Mouse (Mus musculus): Measurements from ENCODE around the gene Zbtb22.
"Not testable (repeated sequence)": the region's sequence is repeated elsewhere in the genome, so short reads cannot be mapped to it uniquely, and the experiment has no call there.

The Zbtb22 gene

DNA sequence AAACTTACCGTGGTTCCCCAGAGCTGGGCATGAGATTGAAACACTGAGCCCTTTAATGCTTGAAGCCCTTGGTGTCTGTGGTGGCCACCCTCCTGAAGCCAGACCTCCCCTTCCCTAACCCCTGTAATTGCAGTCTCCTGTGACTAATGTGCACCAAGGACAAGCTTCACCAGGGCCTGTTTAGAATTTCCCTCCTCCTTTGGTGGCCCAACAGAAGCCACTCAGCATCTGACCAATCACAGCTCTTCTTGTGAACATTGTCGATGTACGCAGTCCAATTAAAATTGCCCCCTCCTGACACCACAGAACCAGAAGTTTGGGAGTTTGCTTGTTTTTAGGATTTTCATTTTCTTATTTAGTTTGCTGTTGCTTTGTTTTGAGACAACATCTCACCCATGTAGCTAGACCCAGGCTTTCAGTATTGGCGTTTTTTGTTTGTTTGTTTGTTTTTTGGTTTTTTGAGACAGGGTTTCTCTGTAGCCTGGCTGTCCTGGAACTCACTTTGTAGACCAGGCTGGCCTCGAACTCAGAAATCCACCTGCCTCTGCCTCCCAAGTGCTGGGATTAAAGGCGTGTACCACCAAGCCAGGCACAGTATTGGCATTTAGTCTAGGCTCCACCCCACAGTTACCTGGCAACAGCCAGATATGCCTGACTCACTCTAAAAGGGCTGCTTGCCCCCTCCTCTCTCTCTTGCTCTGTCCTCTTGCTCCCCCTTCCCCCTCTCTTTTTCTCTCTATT, 11.6 kb upstream of the Zbtb22 start:
- DNase-seq (ENCODE audit: low read depth, low spot score): not testable (repeated sequence)

GRCm38 (mm10) chr17:33904835-33905234, 10.9 kb upstream of the Zbtb22 start, which contains the start of gene Platr17:
Platr17 (plus strand) TSS chr17:33905135.
- DNase-seq (ENCODE audit: low read depth, low spot score): not testable (repeated sequence)

GRCm38 (mm10) chr17:33908331-33909076, 7.2 kb upstream of the Zbtb22 start:
- no peak for DNase-seq (ENCODE audit: low read depth, low spot score)

GRCm38 (mm10) chr17:33909077-33909868, 6.4 kb upstream of the Zbtb22 start, which contains the start of gene Daxx:
Daxx (plus strand) TSS chr17:33909414.
- DNase-seq (ENCODE audit: low read depth, low spot score): peak; percentile 97

DNA sequence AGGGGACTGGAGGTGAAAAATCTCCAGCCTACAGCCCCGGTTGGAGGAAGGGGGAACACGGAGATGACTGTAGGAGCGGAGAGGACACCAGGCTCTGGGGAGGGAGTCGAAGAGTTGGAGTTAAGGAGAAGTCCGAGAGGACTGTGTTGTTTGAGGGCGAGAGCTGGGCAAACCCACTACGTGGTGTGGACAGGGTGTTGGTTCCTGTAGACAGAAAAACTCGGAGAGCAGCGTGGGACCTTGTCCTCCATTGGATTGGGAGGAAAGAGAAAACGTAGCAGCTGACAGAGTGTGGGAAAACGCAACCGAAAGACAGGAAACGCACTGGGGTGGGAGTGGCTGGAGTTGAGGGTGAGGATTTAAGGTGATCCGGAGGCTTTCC, 5.8 kb upstream of the Zbtb22 start:
- no peak for DNase-seq (ENCODE audit: low read depth, low spot score)

DNA sequence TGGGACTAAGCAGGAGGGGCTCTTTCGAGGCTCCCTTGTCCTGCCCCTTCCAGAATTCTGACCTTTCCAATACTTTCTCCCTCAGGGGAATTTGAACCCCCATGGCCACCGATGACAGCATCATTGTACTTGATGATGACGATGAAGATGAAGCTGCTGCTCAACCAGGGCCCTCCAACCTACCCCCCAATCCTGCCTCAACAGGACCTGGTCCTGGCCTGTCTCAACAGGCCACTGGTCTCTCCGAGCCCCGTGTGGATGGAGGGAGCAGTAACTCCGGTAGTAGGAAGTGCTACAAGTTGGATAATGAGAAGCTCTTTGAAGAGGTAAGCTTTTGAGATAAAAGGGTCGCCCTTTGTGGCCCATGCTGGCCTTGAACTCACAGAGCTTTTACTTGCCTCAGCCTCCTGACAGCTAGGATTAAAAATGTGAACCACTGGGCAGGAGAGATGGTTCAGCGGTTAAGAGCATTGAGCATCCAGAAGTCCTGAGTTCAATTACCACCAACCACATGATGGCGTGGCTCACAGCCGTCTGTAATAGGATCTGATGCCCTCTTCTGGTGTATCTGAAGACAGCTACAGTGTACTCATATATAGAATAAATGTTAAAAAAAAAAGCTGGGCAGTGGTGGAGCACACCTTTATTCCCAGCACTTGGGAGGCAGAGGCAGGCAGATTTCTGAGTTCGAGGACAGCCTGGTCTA, 5.2 kb upstream of the Zbtb22 start:
- no peak for DNase-seq (ENCODE audit: low read depth, low spot score)

- no peak for DNase-seq (ENCODE audit: low read depth, low spot score)
These were observed 4.5 kb upstream of the Zbtb22 start for GRCm38 (mm10) chr17:33911052-33911812.

DNA sequence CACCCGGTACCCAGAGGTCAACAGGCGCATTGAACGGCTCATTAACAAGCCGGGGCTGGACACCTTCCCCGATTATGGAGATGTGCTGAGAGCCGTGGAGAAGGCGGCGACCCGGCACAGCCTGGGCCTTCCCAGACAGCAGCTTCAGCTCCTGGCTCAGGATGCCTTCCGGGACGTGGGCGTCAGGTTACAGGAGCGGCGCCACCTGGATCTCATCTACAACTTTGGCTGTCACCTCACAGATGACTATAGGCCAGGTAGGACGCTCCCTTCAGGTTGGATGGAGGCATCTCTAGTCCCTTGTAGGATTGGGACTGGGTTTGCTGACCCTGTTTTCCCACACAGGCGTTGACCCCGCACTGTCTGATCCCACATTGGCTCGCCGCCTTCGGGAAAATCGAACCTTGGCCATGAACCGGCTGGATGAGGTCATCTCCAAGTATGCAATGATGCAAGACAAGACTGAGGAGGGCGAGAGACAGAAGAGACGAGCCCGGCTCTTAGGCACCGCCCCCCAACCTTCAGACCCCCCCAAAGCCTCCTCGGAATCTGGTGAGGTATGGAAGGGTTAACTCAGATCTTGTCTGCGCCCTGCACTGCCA, 3.8 kb upstream of the Zbtb22 start:
- DNase-seq (ENCODE audit: low read depth, low spot score): no peak

DNA sequence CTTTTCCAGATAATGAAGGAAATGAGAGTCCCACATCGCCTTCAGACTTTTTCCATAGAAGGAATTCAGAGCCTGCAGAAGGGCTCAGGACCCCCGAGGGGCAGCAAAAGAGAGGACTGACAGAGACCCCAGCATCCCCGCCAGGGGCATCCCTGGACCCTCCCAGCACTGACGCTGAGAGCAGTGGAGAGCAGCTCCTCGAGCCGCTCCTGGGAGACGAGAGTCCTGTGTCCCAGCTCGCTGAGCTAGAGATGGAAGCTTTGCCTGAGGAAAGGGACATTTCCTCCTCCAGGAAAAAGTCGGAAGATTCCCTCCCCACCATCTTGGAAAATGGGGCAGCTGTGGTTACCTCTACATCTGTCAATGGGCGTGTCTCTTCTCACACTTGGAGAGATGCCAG, 2.4 kb upstream of the Zbtb22 start:
- no peak for DNase-seq (ENCODE audit: low read depth, low spot score)

- no peak for DNase-seq (ENCODE audit: low read depth, low spot score)
These were observed 1.8 kb upstream of the Zbtb22 start for GRCm38 (mm10) chr17:33913905-33914304.

DNA sequence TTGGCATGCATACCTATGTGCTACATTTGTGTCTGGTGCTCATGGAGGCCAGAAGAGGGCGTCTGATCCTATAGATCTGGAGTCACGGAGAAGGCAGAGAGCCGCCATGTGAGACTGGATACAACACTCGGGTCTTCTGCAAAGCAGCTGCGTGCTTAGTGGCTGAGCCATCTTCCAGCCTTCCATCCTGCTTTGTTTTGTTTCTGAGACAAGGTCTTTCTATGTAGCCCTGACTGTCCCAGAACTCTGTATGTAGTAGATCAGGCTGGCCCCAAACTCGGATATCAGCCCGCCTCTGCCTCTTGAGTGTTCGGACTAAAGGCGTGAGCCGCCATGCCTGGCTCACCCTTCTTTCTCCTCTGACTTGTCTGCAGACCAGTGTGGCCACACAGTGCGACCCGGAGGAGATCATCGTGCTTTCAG, 724 bp upstream of the Zbtb22 start:
- DNase-seq (ENCODE audit: low read depth, low spot score): no peak

GRCm38 (mm10) chr17:33916294-33916693, 590 bp downstream of the Zbtb22 start:
- no peak for DNase-seq (ENCODE audit: low read depth, low spot score)

DNA sequence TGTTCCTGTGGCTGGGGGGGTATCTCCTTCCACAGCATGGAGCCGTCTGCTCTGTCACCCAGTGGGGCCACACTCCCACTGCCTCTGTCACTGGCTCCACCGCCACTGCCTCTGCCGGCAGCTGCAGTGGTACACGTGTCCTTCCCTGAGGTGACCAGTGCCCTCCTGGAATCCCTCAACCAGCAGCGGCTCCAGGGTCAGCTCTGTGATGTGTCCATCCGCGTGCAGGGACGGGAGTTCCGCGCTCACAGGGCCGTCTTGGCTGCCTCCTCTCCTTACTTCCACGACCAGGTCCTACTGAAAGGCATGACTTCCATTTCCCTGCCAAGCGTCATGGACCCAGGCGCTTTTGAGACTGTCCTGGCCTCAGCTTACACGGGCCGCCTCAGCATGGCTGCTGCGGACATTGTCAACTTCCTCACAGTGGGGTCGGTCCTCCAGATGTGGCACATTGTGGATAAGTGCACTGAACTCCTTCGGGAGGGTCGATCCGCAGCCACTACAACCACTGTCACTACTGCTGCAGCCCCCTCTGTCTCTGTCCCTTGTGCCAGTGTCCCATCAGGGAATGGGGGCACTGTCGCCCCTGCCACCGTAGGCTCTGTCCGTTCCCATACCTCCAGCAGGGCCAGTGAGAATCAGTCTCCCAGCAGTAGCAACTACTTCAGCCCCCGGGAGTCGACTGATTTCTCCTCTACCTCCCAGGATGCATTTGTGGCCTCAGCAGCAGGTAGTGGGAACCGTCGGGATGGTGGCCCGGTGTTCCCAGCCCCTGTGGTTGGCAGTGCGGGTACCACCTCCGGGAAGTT, 1.3 kb downstream of the Zbtb22 start:
- no peak for DNase-seq (ENCODE audit: low read depth, low spot score)

DNA sequence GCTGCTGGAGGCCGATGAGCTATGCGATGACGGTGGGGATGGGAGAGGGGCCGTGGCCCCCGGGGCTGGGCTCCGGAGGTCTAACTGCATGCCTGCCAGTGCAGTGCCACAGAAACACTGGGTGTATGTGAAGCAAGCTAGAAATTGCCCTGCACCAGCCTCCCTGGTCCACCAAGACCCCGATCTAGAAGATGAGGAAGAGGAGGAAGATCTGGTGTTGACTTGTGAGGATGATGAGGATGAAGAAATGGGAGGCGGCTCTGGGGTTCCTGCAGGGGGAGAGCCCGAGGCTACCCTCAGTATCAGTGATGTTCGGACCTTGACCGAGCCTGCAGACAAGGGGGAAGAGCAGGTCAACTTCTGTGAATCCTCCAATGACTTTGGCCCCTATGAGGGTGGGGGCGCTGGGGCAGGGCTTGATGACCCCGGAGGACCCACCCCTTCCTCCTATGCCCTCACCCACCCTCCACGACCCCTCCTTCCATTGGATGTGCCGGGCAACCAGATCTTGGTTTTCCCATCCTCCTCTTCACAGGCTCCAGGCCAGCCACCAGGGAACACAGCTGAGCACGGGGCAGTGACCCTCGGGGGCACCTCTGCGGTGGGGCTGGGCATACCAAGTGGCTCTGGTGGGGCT, 2.1 kb downstream of the Zbtb22 start:
- DNase-seq (ENCODE audit: low read depth, low spot score): no peak

DNA sequence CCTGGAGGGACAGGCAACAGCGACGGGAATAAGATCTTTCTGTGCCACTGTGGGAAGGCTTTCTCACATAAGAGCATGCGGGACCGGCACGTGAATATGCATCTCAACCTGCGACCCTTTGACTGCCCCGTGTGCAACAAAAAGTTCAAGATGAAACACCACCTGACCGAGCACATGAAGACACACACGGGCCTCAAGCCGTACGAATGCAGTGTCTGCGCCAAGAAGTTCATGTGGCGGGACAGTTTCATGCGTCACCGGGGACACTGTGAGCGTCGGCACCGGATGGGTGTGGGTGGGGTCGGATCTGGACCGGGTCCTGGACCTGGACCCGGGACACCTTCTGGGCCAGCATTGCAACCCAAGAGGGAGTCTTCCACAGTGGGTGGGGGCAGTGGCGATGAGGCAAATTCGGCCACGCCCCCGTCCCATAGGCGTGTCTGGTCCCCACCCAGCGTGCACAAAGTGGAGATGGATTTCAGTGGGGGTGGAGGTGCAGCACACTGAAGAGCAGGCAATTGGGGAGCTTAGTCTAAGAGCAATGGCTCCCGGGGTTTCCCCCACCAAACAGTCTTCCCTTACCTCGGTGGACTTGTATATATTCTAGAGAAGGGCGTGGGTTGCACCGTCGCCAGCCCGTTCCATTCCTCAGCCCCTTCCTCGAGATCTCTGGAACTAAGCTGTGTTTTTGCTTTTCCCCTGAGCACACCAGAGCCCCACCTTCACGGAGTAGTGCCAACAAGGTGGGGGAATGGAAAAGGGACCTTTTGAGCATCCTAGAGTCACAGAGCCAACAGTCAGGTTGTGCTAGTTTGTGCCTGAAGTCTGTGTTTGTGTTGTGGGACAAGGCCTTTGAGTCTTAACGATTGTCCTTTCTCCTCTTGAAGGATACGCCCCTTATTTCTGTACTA, 2.8 kb downstream of the Zbtb22 start:
- no peak for DNase-seq (ENCODE audit: low read depth, low spot score)

- no peak for DNase-seq (ENCODE audit: low read depth, low spot score)
These were observed 3.9 kb downstream of the Zbtb22 start for GRCm38 (mm10) chr17:33919351-33920281.
